Mouse (Mus musculus): ENCODE measurements around the gene Setd5.

GRCm38 (mm10) chr6:113163513-113163912, 86.3 kb downstream of the Setd5 start:
- TF ChIP-seq POLR2A (IDR thresholded peaks at IDR 0.05; ENCODE audit: low read depth, low read length) = no peak
- no peak for TF ChIP-seq CTCF (conservative IDR thresholded peaks at IDR 0.05; ENCODE audit: insufficient read depth, insufficient read length, low read depth, low read length)

All from kidney, adult 2 months (tissue).